Mouse (Mus musculus) frontal cortex, postnatal 10 days (tissue): ENCODE results near the gene Rbm47.
A peak's percentile ranks its signal among the peaks of the same experiment; 100 is the strongest.

ENCODE experiments used
- DNase-seq, 2 experiments: peaks; one replicate each; pipeline ENCODE4 v3.0.0; 2022; ENCODE audit warnings: low spot score in 2 of 2, mixed read lengths in 1 of 2

Gene Rbm47

DNA sequence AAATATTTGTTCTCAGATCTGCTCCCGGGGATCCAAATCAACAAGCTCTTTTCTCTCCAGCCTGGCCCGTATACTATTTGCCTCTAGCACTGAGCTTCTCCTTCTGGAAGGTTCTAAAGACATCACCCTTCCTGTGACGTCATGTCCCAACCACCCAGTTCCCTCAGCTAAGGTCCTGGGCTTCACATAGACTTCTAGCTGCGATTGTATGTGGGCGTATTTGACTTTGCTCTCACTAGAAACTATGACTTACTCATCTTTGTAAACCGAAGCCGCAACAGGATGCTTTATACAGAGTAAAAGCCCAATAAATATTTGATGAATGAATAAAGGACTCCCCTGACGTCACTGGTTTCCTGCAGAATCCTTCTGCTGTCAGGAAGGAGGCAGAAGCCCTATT is 7.2 kb downstream of the Rbm47 start:
- DNase-seq, result no peak

- DNase-seq, result no peak
These were observed 16.4 kb downstream of the Rbm47 start for GRCm38 (mm10) chr5:66156431-66156962.

GRCm38 (mm10) chr5:66154616-66155015 is 18.3 kb downstream of the Rbm47 start:
- no peak for DNase-seq

DNA sequence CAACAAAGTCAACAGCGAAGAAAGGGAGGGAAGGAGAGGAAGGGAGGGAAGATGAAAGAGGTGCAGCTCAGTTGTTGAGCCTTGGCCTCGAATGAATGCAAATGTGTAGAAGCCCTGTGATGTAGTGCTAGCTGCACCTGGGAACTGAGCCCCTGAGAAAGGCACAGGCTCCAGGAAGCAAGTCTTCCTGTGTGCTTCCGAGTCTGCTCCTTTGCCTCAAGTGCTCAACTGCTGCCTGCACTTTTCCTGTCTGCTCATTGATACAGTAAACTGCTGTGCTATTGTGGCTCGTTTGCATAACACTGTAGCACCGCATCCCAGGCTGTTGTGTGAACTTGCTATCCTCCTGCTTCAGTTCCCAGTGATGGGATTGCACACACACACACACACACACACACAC is 19.4 kb downstream of the Rbm47 start:
- DNase-seq, result no peak

GRCm38 (mm10) chr5:66151301-66152188 is 21.4 kb downstream of the Rbm47 start:
- no peak for DNase-seq

DNA sequence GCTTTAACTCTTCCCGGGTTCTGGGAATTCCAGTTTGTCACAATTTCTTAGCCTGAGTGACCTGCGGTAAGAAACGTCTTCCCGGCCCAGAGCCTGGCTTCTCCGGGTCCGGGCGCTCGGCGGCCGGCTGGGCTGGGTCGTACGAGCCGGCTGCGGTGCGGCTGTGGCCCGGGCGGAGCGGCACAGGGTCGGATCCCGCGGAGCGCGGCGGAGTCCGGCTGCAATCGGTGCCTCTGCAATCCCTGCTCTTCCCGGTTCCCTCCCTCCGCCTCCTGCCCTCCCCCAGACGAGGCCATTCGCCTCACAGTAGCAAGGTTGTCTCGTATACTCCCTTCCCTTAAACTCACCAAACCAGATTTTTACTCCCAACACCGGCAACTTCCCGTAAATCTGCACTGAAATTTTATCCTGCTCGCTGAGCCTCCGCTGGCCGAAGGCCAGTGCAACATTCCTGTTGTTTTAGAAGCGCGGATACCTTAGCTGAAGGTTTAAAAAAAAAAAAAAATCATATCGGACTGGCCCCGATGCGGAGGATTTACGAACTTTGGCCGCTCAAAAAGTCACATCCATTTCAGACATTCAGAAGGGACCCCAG is 22.1 kb downstream of the Rbm47 start:
- peak in 1 of 2 experiments; percentile 26 for DNase-seq

DNA sequence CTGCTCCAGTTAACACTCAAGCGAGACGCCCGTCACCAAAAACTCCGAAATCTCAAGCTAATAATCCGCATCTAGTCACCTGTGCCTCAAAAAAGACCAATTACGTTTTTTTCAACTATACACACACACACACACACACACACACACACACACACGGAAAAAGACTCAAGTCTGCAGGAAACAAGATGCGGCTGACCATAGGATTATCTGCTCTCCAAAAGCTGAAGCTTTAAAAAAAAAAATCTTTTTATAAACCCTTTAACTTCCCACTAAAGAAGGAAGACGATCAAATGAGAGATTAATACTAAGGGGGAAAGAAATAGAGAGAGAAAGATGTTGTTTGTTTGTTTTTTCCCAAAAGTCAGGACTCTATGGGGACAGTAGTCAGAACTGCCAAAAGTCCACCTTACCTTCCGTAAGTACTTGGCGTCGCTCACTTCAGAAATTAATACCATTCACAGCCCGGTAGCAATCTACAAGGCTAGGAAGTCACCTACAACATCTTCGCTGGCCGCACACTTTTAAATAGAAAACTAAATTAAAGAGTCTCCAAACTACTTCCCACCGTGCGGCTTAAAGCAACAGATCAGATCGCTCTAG is 22.7 kb downstream of the Rbm47 start:
- no peak for DNase-seq

GRCm38 (mm10) chr5:66149571-66149970 is 23.3 kb downstream of the Rbm47 start:
- no peak for DNase-seq

DNA sequence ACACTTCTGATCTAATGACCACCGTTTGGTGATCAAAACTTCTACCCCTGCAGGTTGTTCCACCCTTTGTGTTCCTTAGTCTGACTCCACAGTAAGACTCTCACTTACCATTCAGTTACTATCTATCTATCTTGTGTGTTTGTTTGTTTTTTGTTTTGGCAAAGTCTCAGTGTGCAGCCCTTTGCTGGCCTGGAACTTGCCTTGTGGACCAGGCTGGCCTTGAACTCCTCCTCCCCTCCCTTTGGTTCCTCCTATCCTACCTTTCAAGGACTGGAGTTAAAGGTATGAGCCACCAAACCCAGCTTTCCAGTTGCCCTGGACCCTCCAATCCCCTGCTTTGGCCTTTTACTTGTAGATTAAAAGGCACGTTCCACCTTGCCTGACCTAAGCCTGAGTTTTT is 23.8 kb downstream of the Rbm47 start:
- DNase-seq, result no peak

- DNase-seq, result no peak
These were observed 25.6 kb downstream of the Rbm47 start for GRCm38 (mm10) chr5:66147313-66147712.

DNA sequence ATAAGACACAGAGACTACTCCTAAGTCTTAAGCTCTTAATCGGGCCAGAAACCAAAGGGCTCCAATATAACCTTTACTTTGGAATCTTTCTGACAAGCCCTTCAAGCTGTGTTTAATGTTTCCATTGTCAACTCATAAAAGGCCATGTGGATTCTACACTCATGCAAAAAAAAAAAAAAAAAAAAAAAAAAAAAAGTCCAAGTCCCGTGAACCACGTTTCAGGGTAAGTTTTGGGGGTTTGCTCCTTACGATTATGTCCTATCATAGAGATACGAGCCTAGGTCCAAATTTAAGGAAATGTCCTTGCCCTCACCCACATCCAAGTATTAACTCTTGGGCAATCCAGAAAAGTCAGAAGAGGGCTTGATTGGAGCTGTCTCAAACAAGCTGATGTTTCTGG is 27.3 kb downstream of the Rbm47 start:
- DNase-seq, result no peak

DNA sequence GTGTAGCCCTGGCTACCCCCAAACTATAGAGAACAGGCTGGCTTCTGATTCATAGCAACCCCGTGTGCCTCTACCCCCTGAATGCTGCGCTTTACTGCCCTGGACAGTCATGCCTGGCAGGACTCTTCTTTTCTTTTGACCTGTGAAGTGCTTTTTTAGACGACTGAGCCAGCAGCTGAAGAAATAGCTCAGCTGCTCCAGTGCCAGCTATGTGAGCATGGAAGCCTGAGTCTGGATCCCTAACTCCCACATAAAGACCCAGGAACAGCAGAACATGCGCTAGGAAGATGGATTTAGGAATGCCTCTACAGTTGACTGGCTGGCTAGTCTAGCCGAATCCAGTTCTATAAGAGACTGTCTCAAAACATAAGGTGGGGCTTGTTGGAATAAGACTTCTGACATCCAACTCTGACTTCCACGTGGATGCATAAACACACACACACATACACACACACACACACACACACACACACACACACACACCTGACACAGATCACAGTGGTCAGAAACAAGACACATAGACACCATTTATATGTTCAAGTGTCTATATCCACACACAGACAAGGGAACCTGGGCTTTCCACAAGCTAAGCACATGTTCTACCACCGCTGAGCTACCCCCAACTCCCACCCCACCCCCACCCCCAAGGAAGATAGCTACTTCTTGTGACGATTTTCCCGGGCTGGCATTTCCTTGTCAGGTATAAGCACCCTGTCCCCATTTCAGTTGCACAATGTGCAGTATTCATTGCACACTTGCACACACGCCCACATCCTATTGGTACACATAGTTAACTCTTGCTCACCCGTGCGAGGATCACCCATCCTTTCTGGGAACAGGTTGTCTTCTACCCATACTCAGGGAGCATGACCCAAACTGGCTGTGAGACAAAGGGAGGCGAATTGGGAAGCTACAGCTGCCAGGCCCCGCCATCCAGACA is 29.6 kb downstream of the Rbm47 start:
- DNase-seq, result no peak

GRCm38 (mm10) chr5:66141474-66141873 is 31.4 kb downstream of the Rbm47 start:
- DNase-seq, result no peak

GRCm38 (mm10) chr5:66139634-66140295 is 33.2 kb downstream of the Rbm47 start:
- DNase-seq, result no peak

DNA sequence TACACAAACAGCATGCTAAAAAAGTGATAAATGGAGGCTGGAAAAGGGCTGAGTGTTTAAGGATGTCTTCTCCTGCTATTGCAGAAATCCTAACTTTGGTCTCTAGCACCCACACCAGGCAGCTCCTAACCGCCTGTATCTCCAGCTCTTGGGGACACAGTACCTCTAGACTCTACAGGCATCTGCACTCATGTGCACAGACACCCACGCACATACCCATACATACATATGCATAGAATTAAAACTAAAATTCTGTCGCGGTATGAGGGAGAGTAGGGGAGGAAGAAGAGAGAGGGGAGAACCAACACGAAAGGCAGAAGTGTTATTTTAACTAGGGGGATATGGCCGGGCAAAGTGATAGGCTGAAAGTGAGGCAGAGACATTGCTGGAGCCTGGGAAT is 33.7 kb downstream of the Rbm47 start:
- DNase-seq, result no peak

GRCm38 (mm10) chr5:66138597-66138996 is 34.3 kb downstream of the Rbm47 start:
- DNase-seq, result no peak

GRCm38 (mm10) chr5:66137250-66137649 is 35.7 kb downstream of the Rbm47 start:
- no peak for DNase-seq

DNA sequence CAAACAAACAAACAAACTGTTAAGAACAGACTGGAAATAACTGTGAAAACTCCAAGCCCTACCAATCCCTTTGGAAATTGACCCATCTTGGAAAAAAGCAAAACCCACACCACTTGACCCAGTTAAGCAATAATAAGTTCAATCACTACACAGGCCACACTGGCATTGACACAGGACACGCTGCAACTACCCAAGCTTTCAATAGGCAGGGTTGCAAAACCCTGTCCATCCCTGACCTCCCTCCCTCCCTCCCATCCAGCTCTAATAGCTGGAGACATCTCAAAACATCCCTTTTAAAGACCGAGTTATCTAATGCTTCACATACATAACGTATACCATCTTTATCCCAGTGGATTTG is 37.1 kb downstream of the Rbm47 start:
- no peak for DNase-seq

- DNase-seq, result no peak
These were observed 37.6 kb downstream of the Rbm47 start for GRCm38 (mm10) chr5:66135161-66135852.

DNA sequence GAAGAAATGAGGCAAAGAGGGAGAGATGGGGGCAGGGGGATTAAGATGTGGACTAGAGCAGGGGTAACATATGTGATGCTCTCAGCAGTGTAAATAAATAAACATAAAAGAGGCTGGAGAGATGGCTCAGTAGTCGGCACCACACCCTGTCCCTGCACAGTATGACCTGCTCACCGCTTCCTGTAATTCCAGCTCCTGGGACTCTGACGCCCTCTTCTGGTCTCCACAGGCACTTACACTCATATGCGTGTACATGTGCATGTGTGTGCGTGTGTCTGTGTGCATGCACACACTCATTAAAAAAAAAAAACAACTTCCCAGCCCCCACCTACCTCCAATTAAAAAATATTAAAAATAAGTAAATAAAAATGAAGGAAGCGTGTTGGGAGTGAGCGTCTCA is 38.3 kb downstream of the Rbm47 start:
- DNase-seq, result no peak
